ENCODE assay signal across 16 mouse cellular contexts in the genomic region with DNA sequence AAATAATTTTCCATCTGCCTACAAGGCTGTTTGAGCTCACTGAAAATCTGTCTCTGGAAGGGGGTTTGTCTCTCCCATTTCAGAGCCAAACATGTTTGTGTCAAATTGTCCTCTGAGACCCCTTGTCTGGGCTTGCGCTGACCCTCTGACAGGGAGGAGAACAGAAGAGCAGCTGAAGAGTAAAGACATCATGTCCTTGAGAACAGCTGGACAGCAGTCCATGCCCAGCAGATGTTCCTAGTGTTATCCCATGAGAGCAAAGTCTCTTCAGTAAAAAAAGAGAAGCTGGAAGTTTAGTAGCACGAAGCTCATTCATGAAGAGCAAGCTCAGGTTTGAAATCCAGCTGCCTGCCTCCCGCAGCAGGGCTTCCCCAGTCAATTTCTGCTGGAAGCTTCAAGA.
"Had no signal": no experiment of that assay in that cellular context is flagged by ENCODE, and none has a peak within 500 bp of the region (broad histone marks: within the 10 kb centered on the region; RNA-seq: fewer than 3 reads in every experiment).

No protein-coding gene starts in this region.

- ATAC-seq: liver, embryonic 12.5 days had no signal

- DNase-seq: kidney, postnatal 36 days; layer of hippocampus, adult 9-11 months; layer of hippocampus, postnatal 36 days; lung, embryonic 14.5 days; lung, postnatal 10 days; lung, postnatal 4 days; midbrain, embryonic 14.5 days; retina, postnatal 1 day; right cerebral cortex, postnatal 4 days; thymus, postnatal 4 days had no signal

- H3K36me3 ChIP-seq: limb, embryonic 15.5 days; liver, embryonic 12.5 days; midbrain, embryonic 10.5 days; neural tube, embryonic 13.5 days; stomach, embryonic 15.5 days had no signal

- H3K4me2 ChIP-seq: limb, embryonic 15.5 days; liver, embryonic 12.5 days; lung, embryonic 14.5 days; neural tube, embryonic 13.5 days; stomach, embryonic 15.5 days had no signal

- H3K9ac ChIP-seq: limb, embryonic 15.5 days; liver, embryonic 12.5 days; lung, embryonic 14.5 days; neural tube, embryonic 13.5 days; stomach, embryonic 15.5 days had no signal

- H3K27me3 ChIP-seq: limb, embryonic 15.5 days; liver, embryonic 12.5 days; neural tube, embryonic 13.5 days; stomach, embryonic 15.5 days had no signal

- H3K27ac ChIP-seq: kidney, postnatal 0 days; limb, embryonic 15.5 days; liver, embryonic 12.5 days; midbrain, embryonic 10.5 days; neural tube, embryonic 13.5 days; stomach, embryonic 15.5 days had no signal

- H3K4me1 ChIP-seq: liver, embryonic 12.5 days; midbrain, embryonic 10.5 days; stomach, embryonic 15.5 days had no signal

- H3K4me3 ChIP-seq: limb, embryonic 15.5 days; liver, embryonic 12.5 days; midbrain, embryonic 10.5 days; neural tube, embryonic 13.5 days; stomach, embryonic 15.5 days had no signal

- H3K9me3 ChIP-seq: limb, embryonic 15.5 days; liver, embryonic 12.5 days; midbrain, embryonic 10.5 days; neural tube, embryonic 13.5 days; stomach, embryonic 15.5 days had no signal
